Mouse (Mus musculus) G1E (cell line): ENCODE results near the gene Zbp1.

Source experiments
- CTCF ChIP-seq: IDR thresholded peaks from 2 replicates; pipeline ENCODE4 v1.5.1; 2012; ENCODE audit warnings: low read depth, low read length, inconsistent platforms, mixed read lengths
- TAL1 ChIP-seq: conservative IDR thresholded peaks from 2 replicates; pipeline ENCODE4 v1.6.1; 2012; ENCODE audit warnings: low read depth, low read length, inconsistent platforms, mixed read lengths

- TF ChIP-seq CTCF: no peak
- TF ChIP-seq TAL1: no peak
These were observed 35.9 kb downstream of the Zbp1 start for GRCm38 (mm10) chr2:173182796-173183195.
